Mouse (Mus musculus): ENCODE measurements around the gene Gstm1.
A peak's percentile ranks its signal among the peaks of the same experiment; 100 is the strongest.
"Not testable (repeated sequence)": the region's sequence is repeated elsewhere in the genome, so short reads cannot be mapped to it uniquely, and the experiment has no call there.

The Gstm1 gene

GRCm38 (mm10) chr3:108016468-108016867, 1.3 kb downstream of the Gstm1 start:
- DNase-seq (ENCODE audit: low spot score in 2 of 2), result not testable (repeated sequence)

- no peak for DNase-seq (ENCODE audit: low spot score in 2 of 2)
These were observed 2.8 kb downstream of the Gstm1 start for GRCm38 (mm10) chr3:108014974-108015346.

- DNase-seq (ENCODE audit: low spot score in 2 of 2), result no peak
These were observed 3.4 kb downstream of the Gstm1 start for GRCm38 (mm10) chr3:108014098-108014973.

GRCm38 (mm10) chr3:108013331-108013871, 4.4 kb downstream of the Gstm1 start:
- DNase-seq (ENCODE audit: low spot score in 2 of 2), result no peak

GRCm38 (mm10) chr3:108011558-108011957, 6.2 kb downstream of the Gstm1 start:
- DNase-seq (ENCODE audit: low spot score in 2 of 2), result no peak

GRCm38 (mm10) chr3:108010286-108010685, 7.5 kb downstream of the Gstm1 start:
- peak in 1 of 2 experiments; percentile 34 for DNase-seq (ENCODE audit: low spot score in 2 of 2)

GRCm38 (mm10) chr3:108002021-108002420, 15.8 kb downstream of the Gstm1 start:
- DNase-seq (ENCODE audit: low spot score in 2 of 2), result no peak

- no peak for DNase-seq (ENCODE audit: low spot score in 2 of 2)
These were observed 18.3 kb downstream of the Gstm1 start for GRCm38 (mm10) chr3:107999491-107999890.

GRCm38 (mm10) chr3:107998591-107998990, 19.2 kb downstream of the Gstm1 start:
- no peak for DNase-seq (ENCODE audit: low spot score in 2 of 2)

GRCm38 (mm10) chr3:107996576-107996975, 21.2 kb downstream of the Gstm1 start:
- no peak for DNase-seq (ENCODE audit: low spot score in 2 of 2)

GRCm38 (mm10) chr3:107995974-107996373, 21.8 kb downstream of the Gstm1 start:
- not testable (repeated sequence) for DNase-seq (ENCODE audit: low spot score in 2 of 2)

GRCm38 (mm10) chr3:107986041-107986562, 31.7 kb downstream of the Gstm1 start, which contains the start of gene Gstm2:
TSS of gene Gstm2 (minus strand) at chr3:107986453.
- DNase-seq (ENCODE audit: low spot score in 2 of 2), result no peak

- DNase-seq (ENCODE audit: low spot score in 2 of 2), result not testable (repeated sequence)
These were observed 32.6 kb downstream of the Gstm1 start for GRCm38 (mm10) chr3:107985141-107985540.

GRCm38 (mm10) chr3:107984471-107984870, 33.3 kb downstream of the Gstm1 start:
- no peak for DNase-seq (ENCODE audit: low spot score in 2 of 2)

GRCm38 (mm10) chr3:107983771-107984170, 34.0 kb downstream of the Gstm1 start:
- DNase-seq (ENCODE audit: low spot score in 2 of 2), result no peak

- no peak for DNase-seq (ENCODE audit: low spot score in 2 of 2)
These were observed 35.0 kb downstream of the Gstm1 start for GRCm38 (mm10) chr3:107982726-107983125.

- DNase-seq (ENCODE audit: low spot score in 2 of 2), result no peak
These were observed 36.5 kb downstream of the Gstm1 start for GRCm38 (mm10) chr3:107981261-107981660.

GRCm38 (mm10) chr3:107977691-107978090, 40.1 kb downstream of the Gstm1 start:
- DNase-seq (ENCODE audit: low spot score in 2 of 2), result no peak

GRCm38 (mm10) chr3:107974237-107974636, 43.5 kb downstream of the Gstm1 start:
- no peak for DNase-seq (ENCODE audit: low spot score in 2 of 2)

- DNase-seq (ENCODE audit: low spot score in 2 of 2), result no peak
These were observed 45.7 kb downstream of the Gstm1 start for GRCm38 (mm10) chr3:107972070-107972469.

GRCm38 (mm10) chr3:107971101-107971500, 46.7 kb downstream of the Gstm1 start:
- DNase-seq (ENCODE audit: low spot score in 2 of 2), result not testable (repeated sequence)

GRCm38 (mm10) chr3:107968724-107969395, 48.9 kb downstream of the Gstm1 start, which contains the start of gene Gstm3:
TSS of gene Gstm3 (minus strand) at chr3:107969283.
- no peak for DNase-seq (ENCODE audit: low spot score in 2 of 2)
